Mouse (Mus musculus): ENCODE results near the gene Gm10277.

DNA sequence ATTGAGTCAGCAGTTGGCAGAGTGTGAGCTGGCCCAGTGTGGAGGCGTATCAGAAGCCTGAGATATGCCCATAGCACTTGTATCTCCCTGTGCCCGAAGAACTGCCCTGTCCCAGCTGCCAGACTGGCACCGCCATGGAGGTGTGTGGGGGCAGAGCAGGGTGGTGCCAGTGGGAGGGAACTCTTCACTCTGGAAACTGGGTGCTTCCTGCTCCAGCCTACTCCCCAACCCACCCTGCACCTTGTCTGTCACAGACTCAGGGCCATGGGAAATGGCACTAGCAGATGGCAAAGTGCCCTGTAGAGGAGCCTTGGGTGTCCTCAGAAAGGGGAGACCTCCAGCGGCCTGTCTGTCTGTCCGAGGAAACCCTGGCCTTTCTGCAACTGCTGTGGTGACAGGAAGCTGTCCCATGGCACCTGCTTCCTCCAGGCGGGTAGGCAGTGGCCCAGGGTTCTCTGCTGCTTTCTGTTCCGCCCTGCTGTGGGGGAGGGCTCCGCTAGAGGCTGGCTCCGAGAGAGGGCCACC lies 14.9 kb upstream of the Gm10277 start:
- no peak for TF ChIP-seq GATA1 (IDR thresholded peaks at IDR 0.05; ENCODE audit: borderline replicate concordance, low read length)
- no peak for TF ChIP-seq FLI1 (IDR thresholded peaks at IDR 0.05; ENCODE audit: low read length)
